Mouse (Mus musculus): Measurements from ENCODE around the gene Gba2. TPM values are rescaled to one million over a fixed set of nuclear protein-coding genes. Genes with fewer than 3 reads are reported as not detected.

Gba2 gene
- polyA plus RNA-seq, 2 experiments from 2014 or later = 12.7 to 14.4 TPM

- no peak for ATAC-seq
Measured at GRCm38 (mm10) chr4:43580721-43581120, 2.0 kb upstream of the Gba2 start.

DNA sequence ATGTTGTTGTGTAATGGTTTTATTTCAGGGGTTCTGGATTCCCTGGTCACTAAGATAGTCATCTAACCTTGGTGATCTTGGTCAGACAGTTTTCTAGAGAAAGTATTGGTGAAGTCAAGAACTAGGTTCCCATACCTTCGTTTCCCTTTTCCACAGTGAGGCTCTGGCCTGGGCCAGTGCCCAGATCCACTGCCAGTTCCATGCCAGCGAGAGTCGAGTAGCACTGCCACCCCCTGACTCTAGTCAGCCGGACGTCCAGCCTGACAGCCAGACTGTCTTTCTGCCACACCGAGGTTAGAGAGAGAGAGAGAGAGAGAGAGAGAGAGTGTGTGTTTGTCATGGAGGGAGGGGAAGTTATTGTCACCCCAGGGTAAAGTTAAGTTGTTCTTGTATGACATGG lies 1.1 kb upstream of the Gba2 start:
- no peak for ATAC-seq

- no peak for ATAC-seq
Measured at GRCm38 (mm10) chr4:43579256-43579655, 583 bp upstream of the Gba2 start.

GRCm38 (mm10) chr4:43577237-43577881 lies 1.3 kb downstream of the Gba2 start:
- no peak for ATAC-seq

DNA sequence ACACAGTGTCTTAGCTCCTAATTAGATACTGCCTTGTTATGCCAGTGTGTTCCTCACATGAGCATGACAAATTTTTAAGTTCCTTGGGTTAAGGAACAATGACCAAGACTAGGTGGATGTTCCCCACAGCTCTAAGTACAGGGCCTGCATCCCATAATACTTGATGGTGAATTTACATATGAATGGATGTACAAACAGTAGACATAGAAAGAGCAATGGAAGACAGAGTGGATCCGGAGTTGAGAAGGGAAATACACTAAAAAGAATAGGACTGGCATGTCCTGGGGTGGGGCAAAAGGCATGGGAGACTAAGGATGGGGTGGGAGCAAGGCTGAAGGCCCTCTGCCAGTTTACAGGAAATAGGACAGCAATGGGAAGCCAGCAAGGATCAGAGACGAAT lies 3.3 kb downstream of the Gba2 start:
- ATAC-seq = no peak

GRCm38 (mm10) chr4:43573561-43573960 lies 5.1 kb downstream of the Gba2 start:
- no peak for ATAC-seq

GRCm38 (mm10) chr4:43571395-43572045 lies 7.2 kb downstream of the Gba2 start:
- ATAC-seq = no peak

DNA sequence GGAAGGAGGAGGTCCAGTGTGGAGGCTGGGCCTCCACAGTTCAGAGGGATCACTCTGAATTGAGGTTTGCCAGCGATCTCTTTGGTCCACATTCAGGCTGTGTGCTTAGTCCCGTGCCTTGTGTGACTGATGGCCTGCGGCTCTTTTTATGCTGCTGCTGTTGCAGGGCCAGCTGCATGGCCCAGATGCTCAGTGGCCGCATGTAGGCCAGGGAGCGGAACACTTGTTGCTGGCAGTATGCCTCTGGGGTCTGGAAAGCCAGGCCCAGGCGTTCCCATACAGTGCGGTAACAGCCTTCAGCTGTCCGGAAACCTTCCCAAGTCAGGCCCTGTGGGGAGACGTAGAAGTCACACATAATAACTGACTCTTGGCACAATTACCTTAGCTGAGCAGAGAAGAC lies 11.5 kb downstream of the Gba2 start:
- ATAC-seq = no peak

- no peak for ATAC-seq
Measured at GRCm38 (mm10) chr4:43564231-43564630, 14.4 kb downstream of the Gba2 start.

DNA sequence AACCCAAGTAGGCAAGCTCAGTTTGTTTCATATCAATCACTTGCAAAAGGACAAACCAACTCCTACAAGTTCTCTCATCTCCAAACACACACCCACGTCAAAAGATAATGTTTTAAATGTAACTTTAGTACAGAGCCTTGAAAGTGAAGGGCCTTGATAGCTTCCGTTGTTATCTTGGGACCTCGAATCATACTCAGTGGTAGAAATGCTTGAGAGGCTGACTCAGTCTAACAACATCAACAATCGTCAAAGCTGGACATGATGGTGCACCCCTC lies 15.1 kb downstream of the Gba2 start:
- no peak for ATAC-seq

DNA sequence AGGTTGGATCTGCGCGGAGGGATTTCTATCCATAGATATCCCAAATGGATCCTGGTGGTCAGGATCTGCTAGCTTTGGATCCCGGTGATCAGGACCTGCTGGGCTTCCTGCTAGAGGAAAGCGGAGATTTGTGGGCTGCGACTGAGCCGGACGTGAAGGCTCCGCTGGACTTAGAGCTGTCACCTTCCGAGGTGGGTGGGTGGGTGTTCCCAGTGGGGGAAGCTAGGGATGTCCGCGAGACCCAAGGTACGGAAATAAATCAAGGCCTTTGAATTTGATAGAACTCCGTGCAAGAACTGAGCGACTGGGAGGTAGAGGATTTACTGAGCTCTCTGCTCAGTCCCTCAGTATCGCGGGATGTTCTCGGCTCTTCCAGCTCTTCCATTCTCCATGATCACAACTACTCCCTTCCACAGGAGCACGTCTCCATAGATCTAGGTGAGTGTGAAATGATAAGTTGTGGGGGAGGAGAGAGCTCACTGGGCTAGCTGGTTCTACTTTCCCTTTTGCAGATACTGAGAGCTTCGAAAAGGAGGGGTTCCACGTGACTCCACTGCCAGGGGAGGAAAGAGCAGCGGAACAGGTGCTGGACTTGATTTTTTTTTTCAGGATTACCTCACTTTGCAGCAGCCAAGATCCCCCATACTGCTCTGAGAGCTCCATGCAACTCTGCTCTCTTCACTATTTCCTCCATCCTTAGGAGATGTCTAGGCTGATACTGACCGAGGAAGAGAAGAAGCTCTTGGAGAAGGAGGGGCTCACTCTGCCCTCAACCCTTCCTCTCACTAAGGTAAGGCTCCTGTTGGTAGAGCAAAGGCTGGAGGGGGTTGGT lies 15.7 kb downstream of the Gba2 start:
- ATAC-seq = peak; percentile 13

GRCm38 (mm10) chr4:43561997-43562768 lies 16.5 kb downstream of the Gba2 start, which contains the start of the genes Creb3 and Tln1:
Gene Creb3 (plus strand): TSS chr4:43562332.
Gene Tln1 (minus strand): TSS chr4:43562691.
- peak; percentile 76 for ATAC-seq

GRCm38 (mm10) chr4:43561436-43561996 lies 17.2 kb downstream of the Gba2 start:
- ATAC-seq = no peak

DNA sequence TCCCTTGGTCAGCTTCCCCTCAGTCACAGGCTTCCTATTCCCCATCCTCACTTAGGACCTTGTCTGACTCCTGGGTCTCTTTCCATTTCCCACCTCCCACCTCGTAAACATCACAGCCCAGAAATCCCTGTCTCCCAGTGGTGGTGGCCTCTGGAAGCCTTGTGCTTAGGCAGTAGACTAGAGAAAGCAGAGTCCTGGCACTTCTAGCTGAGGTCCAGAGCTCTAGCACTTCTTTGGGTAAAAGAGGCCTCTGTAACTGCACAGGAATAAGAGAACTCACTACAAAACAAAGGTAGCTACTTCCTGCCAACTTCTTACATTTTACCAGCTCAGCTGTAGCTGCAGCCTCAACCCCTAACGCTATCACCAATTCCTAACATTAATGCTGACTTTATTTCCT lies 17.7 kb downstream of the Gba2 start:
- ATAC-seq = no peak

- ATAC-seq = no peak
Measured at GRCm38 (mm10) chr4:43560243-43560611, 18.4 kb downstream of the Gba2 start.

DNA sequence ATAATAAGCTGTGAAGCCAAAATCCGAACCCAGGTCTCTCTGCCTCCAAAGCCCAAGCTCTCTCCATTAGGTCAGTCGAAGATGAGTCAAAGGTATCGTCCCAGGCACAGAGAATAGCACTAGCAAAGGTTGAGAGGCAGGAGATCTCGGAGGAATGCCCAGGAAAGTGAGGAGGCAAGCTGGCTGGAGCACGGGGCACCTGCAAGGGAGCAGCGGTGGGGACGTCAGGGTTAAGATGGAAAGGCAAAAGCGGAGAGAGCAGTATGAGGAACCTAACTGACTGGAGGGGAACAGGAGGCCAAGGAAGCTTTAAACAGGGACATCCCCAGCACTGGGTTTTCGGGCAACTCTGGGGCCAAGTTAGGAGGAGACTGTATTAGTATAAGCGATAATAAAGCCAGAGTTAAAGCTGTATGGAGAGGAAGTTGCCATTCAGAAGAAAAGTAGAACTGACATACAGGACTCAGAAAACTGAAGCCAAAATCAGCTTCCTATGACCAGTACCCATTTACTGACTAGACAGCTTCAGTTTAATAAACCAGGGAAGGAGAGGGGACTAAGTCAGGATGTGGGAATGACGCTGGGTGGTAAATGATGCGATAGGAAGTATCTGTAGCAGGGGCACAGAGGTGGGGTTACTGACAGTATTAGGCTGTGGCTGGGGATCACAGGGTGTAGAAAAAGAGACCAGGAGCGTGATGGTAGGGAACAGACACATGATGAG lies 19.0 kb downstream of the Gba2 start:
- no peak for ATAC-seq

GRCm38 (mm10) chr4:43558631-43559356 lies 19.9 kb downstream of the Gba2 start:
- ATAC-seq = peak; percentile 41

GRCm38 (mm10) chr4:43558028-43558630 lies 20.5 kb downstream of the Gba2 start:
- ATAC-seq = no peak

DNA sequence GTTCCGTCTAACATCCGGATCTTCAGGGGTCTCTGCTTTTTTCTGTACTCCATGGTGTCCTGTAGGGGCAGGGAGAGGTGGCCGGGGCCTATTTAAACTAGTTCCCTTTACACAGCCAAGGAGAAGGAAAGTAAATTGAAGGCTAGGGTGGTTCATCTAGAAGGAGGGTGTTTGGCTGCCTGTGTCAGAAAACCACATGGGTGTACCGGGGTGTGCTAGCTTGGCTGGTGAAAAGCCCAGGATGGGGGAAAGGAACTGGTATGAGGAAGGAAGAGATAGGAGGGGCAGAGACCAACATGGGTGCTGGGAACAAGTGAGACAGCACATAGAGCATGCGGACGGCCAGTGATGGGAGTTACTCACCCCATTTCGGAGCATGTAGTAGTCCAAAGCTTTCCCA lies 22.7 kb downstream of the Gba2 start:
- no peak for ATAC-seq

- ATAC-seq = no peak
Measured at GRCm38 (mm10) chr4:43553891-43554290, 24.8 kb downstream of the Gba2 start.

DNA sequence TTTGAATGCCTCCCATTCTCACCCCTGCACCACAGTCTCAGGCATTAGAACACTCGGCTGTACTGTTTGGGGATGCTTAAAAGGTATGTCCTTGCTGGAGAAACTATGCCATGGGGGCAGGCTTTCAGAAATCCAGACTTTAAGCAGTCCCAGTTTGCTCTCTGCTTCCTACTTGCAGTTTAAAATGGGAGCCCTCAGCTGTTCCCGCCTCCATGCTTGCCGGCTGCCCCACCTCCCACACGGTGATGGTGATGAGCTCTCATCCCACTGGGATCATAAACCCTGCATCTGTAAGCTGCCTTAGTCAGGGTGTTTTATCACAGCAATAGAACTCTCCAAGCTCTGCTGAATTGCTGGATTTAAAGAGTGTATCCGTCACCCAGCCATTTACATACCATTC lies 26.2 kb downstream of the Gba2 start:
- ATAC-seq = no peak

Measured in activated CD4-positive, CD25-positive, alpha-beta regulatory T cell, adult 4 months (primary cell).